Mouse (Mus musculus): ENCODE measurements around the gene Mag.
"Not testable (repeated sequence)": the region's sequence is repeated elsewhere in the genome, so short reads cannot be mapped to it uniquely, and the experiment has no call there.

- TF ChIP-seq CTCF (IDR thresholded peaks at IDR 0.05; ENCODE audit: control insufficient read depth, insufficient read depth, low read length); POLR2A (IDR thresholded peaks at IDR 0.05; ENCODE audit: borderline replicate concordance, control insufficient read depth, low read depth, low read length): not testable (repeated sequence)
These were observed 30.0 kb upstream of the Mag start for GRCm38 (mm10) chr7:30944706-30945105.

All from bone marrow, adult 2 months (tissue).